Mouse (Mus musculus) hematopoietic stem cell, adult 5-6 weeks (primary cell): ENCODE measurements at regions not wholly inside any gene's neighbourhood (a gene's known extent, or its start where the extent isn't known, plus 50 kb on each side); places are given as distances from the start of the nearest gene placed in this dataset.

Source experiments
- ATAC-seq, 2 experiments: fragments of 125-278 bp in 1 of 2; replicated peaks in 1 of 2; 2 replicates each; pipeline ENCODE4 v1.8.0; 2016 to 2017; ENCODE audit warnings: inconsistent platforms in 2 of 2, mild to moderate bottlenecking in 2 of 2, moderate number of reproducible peaks in 2 of 2, low read depth in 1 of 2, moderate TSS enrichment in 1 of 2; ENCODE audit not compliant: low FRiP score in 2 of 2, poor library complexity in 2 of 2, severe bottlenecking in 2 of 2, insufficient read depth in 1 of 2, low TSS enrichment in 1 of 2

DNA sequence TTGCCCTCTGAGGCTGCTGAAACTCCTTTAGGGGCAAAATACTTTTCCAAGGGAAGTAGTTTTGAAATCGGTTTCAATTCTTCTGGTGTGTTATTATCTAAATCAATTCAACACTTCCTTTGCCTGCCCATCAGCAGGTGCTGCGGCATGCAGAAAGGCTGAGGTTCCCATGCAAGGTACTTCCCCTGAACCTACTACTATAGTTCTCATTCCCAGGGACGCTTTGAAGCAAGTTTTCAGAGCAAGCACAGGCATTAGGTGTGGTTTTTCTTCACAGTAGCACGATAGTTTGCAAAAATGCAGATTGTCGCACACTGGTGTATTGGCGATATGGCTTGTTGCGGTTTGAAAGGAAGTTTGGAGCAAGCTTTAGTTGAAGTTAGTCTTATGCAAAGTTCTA lies 183.5 kb upstream of the Erbb4 start:
- ATAC-seq, result peak; percentile 48 to 76; a peak in 3 of 4 replicates

- ATAC-seq, result no peak
These were observed 178.5 kb upstream of the Erbb4 start for GRCm38 (mm10) chr1:69286374-69286773.

DNA sequence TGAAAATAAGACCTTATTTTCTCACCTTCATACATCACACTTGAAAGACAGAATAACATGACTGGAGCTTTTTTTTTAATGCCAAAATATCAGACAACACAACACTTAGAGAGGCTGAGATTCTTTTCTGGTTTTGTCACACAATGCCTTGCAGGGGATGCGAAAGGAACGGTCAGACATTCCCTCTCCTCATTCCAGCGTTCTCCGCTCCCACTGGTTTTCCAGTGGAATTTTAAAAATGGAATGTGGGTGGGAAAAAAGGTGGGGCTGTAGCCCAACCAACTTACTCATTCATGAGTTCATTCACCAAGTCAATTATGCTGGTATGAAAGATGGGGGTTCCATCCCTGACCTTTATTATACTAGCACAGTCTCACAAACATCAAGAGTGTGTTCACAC lies 169.6 kb upstream of the Erbb4 start:
- ATAC-seq, result no peak

- ATAC-seq, result no peak
These were observed 139.8 kb upstream of the Erbb4 start for GRCm38 (mm10) chr1:69247691-69248090.

- ATAC-seq, result no peak
These were observed 134.5 kb upstream of the Erbb4 start for GRCm38 (mm10) chr1:69242289-69242909.

- peak; percentile 90 to 98 for ATAC-seq
These were observed 133.8 kb upstream of the Erbb4 start for GRCm38 (mm10) chr1:69241502-69242214.

GRCm38 (mm10) chr1:69227864-69228263 lies 120.0 kb upstream of the Erbb4 start:
- ATAC-seq, result no peak

DNA sequence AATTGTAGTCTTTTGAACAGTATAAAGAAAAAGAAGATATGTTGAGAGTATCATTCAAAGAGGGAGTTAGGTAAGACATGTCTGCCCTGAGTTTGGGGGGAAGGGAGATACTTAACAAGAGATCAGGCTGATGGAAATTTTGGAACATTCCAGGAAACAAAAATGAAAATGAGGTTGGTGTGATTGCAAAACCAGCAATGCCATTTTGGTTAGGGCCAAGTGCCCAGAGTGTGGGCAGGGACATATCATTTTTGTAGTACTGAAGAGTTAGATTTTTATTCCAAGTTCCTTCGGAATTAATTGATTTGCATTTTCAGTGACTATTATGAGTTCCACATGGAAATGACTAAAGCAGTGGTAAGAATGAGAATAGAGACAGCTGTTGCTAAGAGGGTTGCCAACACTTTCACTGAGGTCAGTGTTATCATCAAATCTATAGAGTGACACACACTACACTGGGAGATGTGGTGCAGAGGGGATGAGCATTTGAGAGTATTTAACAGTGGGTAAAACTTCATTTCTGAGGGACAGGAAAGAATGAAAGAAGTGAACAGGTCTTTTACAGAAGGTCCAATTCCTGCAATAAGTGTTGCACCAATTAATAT lies 105.1 kb upstream of the Erbb4 start:
- no peak for ATAC-seq

DNA sequence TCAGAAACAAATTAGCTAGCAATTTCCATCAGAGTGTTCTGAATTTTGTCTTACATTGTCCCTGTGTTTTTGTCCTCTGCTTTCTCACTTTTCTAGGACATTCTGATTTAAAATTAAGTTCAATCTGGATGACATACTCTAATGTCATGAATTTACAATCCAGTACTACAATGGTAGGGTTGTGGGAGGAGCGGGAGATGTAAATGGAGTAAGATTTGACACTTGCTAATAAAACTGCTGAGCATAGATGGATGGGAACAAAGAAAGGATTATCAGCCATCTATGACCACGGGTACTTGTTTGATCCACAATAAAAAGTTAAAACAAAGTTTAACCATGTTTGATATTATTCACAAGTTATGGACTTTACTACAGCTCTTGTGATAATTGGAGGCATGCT lies 94.9 kb upstream of the Erbb4 start:
- no peak for ATAC-seq

GRCm38 (mm10) chr1:69165202-69165601 lies 57.3 kb upstream of the Erbb4 start:
- no peak for ATAC-seq
